Mouse (Mus musculus): ENCODE results near the gene Ptprcap. TPM values are rescaled to one million over a fixed set of nuclear protein-coding genes. Genes with fewer than 3 reads are reported as not detected.
A peak's percentile ranks its signal among the peaks of the same experiment; 100 is the strongest.

Ptprcap gene
- polyA plus RNA-seq, 1 experiment from 2014 or later: 5.1 TPM

DNA sequence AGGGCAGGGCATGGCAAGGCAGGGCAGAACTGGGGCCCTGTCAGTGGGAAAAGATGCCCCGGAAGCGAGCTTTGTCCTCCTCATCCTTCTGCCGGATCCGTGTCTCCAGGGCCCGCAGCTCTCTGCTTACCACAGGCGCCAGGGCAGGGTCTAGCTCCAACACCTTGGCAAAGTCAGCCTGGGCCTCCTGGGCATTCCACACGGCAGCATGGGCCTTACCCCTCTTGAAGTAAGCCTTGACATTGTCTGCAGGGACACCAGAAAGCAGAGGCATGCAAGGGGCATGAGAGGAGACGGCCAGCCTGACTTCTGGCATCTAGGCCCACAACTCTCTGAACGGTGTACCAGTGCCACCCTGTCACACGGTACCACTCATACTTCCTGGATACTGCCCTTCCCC, 38.9 kb upstream of the Ptprcap start:
- peaks cover 67% of the 10 kb centered on the region for H3K36me3 ChIP-seq (ENCODE audit: control insufficient read depth, insufficient read depth, low read length)
- no peak overlapping the region for H3K9ac ChIP-seq (ENCODE audit: low read depth, low read length)
- ATAC-seq (ENCODE audit: low read depth): no peak
- H3K4me2 ChIP-seq (ENCODE audit: low read depth, low read length): no peak overlapping the region
- no peak overlapping the region for H3K27ac ChIP-seq (replicated peaks; ENCODE audit: low read depth, low read length)
- no peaks in the 10 kb centered on the region for H3K4me1 ChIP-seq (ENCODE audit: control insufficient read depth, insufficient read depth, low read length)
- no peaks in the 10 kb centered on the region for H3K9me3 ChIP-seq (ENCODE audit: control insufficient read depth, low read length)
- H3K4me3 ChIP-seq (ENCODE audit: low read depth, low read length): no peak overlapping the region
- 90% methylated on average over 10 of the region's 10 CpGs for WGBS
- no peaks in the 10 kb centered on the region for H3K27me3 ChIP-seq (replicated peaks; ENCODE audit: control insufficient read depth, insufficient read depth, low read length)
- no peak for DNase-seq (ENCODE audit: low spot score)

DNA sequence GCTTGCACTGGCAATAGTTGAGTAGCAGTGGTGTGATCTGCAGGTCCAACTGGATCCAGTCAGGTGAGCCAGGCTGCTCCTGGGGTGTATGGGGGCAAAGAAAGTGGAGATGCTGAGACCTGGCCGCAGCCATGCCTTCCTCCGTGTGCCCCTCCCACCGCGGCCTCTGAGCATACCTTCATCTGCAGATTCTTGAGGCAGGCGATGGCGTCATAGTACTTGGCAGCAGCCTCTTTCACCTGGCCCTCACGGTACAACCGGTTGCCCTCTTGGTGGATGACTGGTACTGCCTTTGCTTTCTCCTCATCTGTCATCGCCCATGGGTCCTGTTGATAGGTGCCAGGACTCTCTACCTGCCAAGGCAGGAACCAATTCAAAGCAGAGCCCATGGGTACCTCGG, 38.3 kb upstream of the Ptprcap start:
- Histone ChIP-seq H3K4me1 (ENCODE audit: control insufficient read depth, insufficient read depth, low read length) (peaks cover under 1% of the 10 kb centered on the region; the same call in 1 of the 2 replicates), H3K4me3 (ENCODE audit: low read depth, low read length) (no peak overlapping the region), H3K36me3 (ENCODE audit: control insufficient read depth, insufficient read depth, low read length) (peaks cover 67% of the 10 kb centered on the region), H3K9ac (ENCODE audit: low read depth, low read length) (no peak overlapping the region), H3K4me2 (ENCODE audit: low read depth, low read length) (no peak overlapping the region), H3K9me3 (ENCODE audit: control insufficient read depth, low read length) (no peaks in the 10 kb centered on the region), H3K27ac (replicated peaks; ENCODE audit: low read depth, low read length) (no peak overlapping the region), H3K27me3 (replicated peaks; ENCODE audit: control insufficient read depth, insufficient read depth, low read length) (no peaks in the 10 kb centered on the region)
- DNase-seq (ENCODE audit: low spot score) (no peak), ATAC-seq (ENCODE audit: low read depth) (no peak)
- WGBS: 91% methylated on average over 10 of the region's 10 CpGs

DNA sequence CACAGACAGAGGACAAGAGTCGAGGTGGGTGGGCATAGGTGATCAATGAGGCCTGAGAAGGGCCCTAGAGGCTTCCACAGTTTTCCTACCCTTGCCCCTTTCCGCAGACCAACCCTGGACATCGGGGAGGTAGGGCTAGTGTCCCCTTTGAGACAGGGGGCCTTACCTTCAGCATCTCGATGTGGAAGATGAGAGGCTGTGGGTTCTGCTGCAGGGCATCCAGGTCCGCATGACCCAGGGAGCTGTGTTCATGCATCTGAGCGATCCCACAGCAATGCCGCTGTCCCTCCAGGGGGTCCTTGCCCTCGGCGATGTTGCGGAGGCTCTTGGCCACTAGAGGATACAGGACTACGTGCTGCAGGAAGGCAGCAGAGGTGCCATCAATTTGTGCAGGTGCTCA, 37.6 kb upstream of the Ptprcap start:
- 85% methylated on average over 10 of the region's 11 CpGs for WGBS
- DNase-seq (ENCODE audit: low spot score) (no peak), ATAC-seq (ENCODE audit: low read depth) (no peak)
- peaks cover 67% of the 10 kb centered on the region for H3K36me3 ChIP-seq (ENCODE audit: control insufficient read depth, insufficient read depth, low read length)
- no peaks in the 10 kb centered on the region for H3K9me3 ChIP-seq (ENCODE audit: control insufficient read depth, low read length)
- H3K9ac ChIP-seq (ENCODE audit: low read depth, low read length): no peak overlapping the region
- H3K27ac ChIP-seq (replicated peaks; ENCODE audit: low read depth, low read length): no peak overlapping the region
- H3K4me2 ChIP-seq (ENCODE audit: low read depth, low read length): no peak overlapping the region
- peaks cover 7% of the 10 kb centered on the region for H3K4me1 ChIP-seq (ENCODE audit: control insufficient read depth, insufficient read depth, low read length)
- H3K4me3 ChIP-seq (ENCODE audit: low read depth, low read length): no peak overlapping the region
- H3K27me3 ChIP-seq (replicated peaks; ENCODE audit: control insufficient read depth, insufficient read depth, low read length): no peaks in the 10 kb centered on the region

DNA sequence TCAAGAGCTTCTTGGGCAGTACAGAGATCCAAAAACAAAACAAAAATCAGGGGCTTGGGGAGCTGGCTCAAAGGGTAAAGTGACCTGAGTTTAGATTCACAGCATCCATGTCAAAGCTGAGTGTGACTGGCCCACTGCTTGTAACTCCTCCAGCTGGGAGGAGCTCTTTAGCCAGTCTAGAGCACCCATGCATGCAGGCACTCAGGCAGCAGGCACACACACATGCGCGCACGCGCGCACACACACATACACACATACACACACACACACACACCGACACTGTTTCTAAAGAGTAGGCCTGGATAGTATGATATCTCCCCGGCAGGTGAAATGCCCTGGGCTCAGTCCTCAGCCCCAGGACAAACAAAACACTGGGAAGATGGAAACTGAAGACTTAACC, 36.4 kb upstream of the Ptprcap start:
- no peak overlapping the region for H3K4me3 ChIP-seq (ENCODE audit: low read depth, low read length)
- H3K9me3 ChIP-seq (ENCODE audit: control insufficient read depth, low read length): no peaks in the 10 kb centered on the region
- DNase-seq (ENCODE audit: low spot score) (no peak), ATAC-seq (ENCODE audit: low read depth) (no peak)
- WGBS: 96% methylated on average over 7 of the region's 7 CpGs
- no peaks in the 10 kb centered on the region for H3K27me3 ChIP-seq (replicated peaks; ENCODE audit: control insufficient read depth, insufficient read depth, low read length)
- H3K9ac ChIP-seq (ENCODE audit: low read depth, low read length): no peak overlapping the region
- peaks cover 63% of the 10 kb centered on the region for H3K36me3 ChIP-seq (ENCODE audit: control insufficient read depth, insufficient read depth, low read length)
- no peak overlapping the region for H3K27ac ChIP-seq (replicated peaks; ENCODE audit: low read depth, low read length)
- H3K4me2 ChIP-seq (ENCODE audit: low read depth, low read length): no peak overlapping the region
- H3K4me1 ChIP-seq (ENCODE audit: control insufficient read depth, insufficient read depth, low read length): peaks cover 11% of the 10 kb centered on the region

GRCm38 (mm10) chr19:4118350-4118749, 35.1 kb upstream of the Ptprcap start:
- no peak overlapping the region for H3K27ac ChIP-seq (replicated peaks; ENCODE audit: low read depth, low read length)
- H3K4me3 ChIP-seq (ENCODE audit: low read depth, low read length): no peak overlapping the region
- 96% methylated on average over 2 of the region's 2 CpGs for WGBS
- H3K9ac ChIP-seq (ENCODE audit: low read depth, low read length): no peak overlapping the region
- ATAC-seq (ENCODE audit: low read depth) (no peak), DNase-seq (ENCODE audit: low spot score) (no peak)
- H3K27me3 ChIP-seq (replicated peaks; ENCODE audit: control insufficient read depth, insufficient read depth, low read length): no peaks in the 10 kb centered on the region
- H3K4me2 ChIP-seq (ENCODE audit: low read depth, low read length): no peak overlapping the region
- H3K4me1 ChIP-seq (ENCODE audit: control insufficient read depth, insufficient read depth, low read length): peaks cover 11% of the 10 kb centered on the region
- H3K9me3 ChIP-seq (ENCODE audit: control insufficient read depth, low read length): no peaks in the 10 kb centered on the region
- H3K36me3 ChIP-seq (ENCODE audit: control insufficient read depth, insufficient read depth, low read length): peaks cover 51% of the 10 kb centered on the region

- Histone ChIP-seq H3K27ac (replicated peaks; ENCODE audit: low read depth, low read length) (no peak overlapping the region), H3K27me3 (replicated peaks; ENCODE audit: control insufficient read depth, insufficient read depth, low read length) (no peaks in the 10 kb centered on the region), H3K9ac (ENCODE audit: low read depth, low read length) (no peak overlapping the region; the same call in 1 of the 2 replicates), H3K4me3 (ENCODE audit: low read depth, low read length) (no peak overlapping the region; the same call in 1 of the 2 replicates), H3K9me3 (ENCODE audit: control insufficient read depth, low read length) (no peaks in the 10 kb centered on the region), H3K4me1 (ENCODE audit: control insufficient read depth, insufficient read depth, low read length) (peaks cover 11% of the 10 kb centered on the region), H3K4me2 (ENCODE audit: low read depth, low read length) (peak overlapping the region; percentile 56), H3K36me3 (ENCODE audit: control insufficient read depth, insufficient read depth, low read length) (peaks cover 39% of the 10 kb centered on the region)
- DNase-seq (ENCODE audit: low spot score) (no peak), ATAC-seq (ENCODE audit: low read depth) (no peak)
- WGBS: 87% methylated on average over 6 of the region's 6 CpGs
Measured at GRCm38 (mm10) chr19:4119716-4120487, 33.5 kb upstream of the Ptprcap start.

DNA sequence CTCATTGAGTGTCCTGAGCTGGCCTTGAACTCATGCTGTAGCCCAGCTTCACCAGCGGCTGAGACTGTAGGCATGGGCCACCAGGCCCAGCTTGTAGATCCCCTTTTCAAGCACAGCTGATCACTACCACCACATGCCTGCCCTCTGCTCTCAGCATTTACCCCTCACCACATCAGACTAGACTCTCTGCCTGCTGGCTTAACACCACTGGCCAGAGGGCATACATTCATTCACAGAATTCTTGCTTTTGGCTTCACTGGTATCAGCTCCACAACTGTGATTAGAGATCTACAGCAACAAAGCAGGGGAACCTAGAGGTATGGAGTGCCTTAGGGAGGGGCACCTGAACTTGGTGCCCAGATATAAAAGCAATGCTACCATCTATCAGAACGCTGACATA, 32.9 kb upstream of the Ptprcap start:
- H3K4me1 ChIP-seq (ENCODE audit: control insufficient read depth, insufficient read depth, low read length): peaks cover 11% of the 10 kb centered on the region
- no peak overlapping the region; the same call in 1 of the 2 replicates for H3K9ac ChIP-seq (ENCODE audit: low read depth, low read length)
- H3K36me3 ChIP-seq (ENCODE audit: control insufficient read depth, insufficient read depth, low read length): peaks cover 33% of the 10 kb centered on the region
- 93% methylated on average over 2 of the region's 2 CpGs for WGBS
- H3K4me2 ChIP-seq (ENCODE audit: low read depth, low read length): peak overlapping the region; percentile 56
- no peaks in the 10 kb centered on the region for H3K9me3 ChIP-seq (ENCODE audit: control insufficient read depth, low read length)
- H3K27ac ChIP-seq (replicated peaks; ENCODE audit: low read depth, low read length): no peak overlapping the region
- no peak for DNase-seq (ENCODE audit: low spot score)
- no peaks in the 10 kb centered on the region for H3K27me3 ChIP-seq (replicated peaks; ENCODE audit: control insufficient read depth, insufficient read depth, low read length)
- ATAC-seq (ENCODE audit: low read depth): no peak
- peak overlapping the region; percentile 46 for H3K4me3 ChIP-seq (ENCODE audit: low read depth, low read length)

DNA sequence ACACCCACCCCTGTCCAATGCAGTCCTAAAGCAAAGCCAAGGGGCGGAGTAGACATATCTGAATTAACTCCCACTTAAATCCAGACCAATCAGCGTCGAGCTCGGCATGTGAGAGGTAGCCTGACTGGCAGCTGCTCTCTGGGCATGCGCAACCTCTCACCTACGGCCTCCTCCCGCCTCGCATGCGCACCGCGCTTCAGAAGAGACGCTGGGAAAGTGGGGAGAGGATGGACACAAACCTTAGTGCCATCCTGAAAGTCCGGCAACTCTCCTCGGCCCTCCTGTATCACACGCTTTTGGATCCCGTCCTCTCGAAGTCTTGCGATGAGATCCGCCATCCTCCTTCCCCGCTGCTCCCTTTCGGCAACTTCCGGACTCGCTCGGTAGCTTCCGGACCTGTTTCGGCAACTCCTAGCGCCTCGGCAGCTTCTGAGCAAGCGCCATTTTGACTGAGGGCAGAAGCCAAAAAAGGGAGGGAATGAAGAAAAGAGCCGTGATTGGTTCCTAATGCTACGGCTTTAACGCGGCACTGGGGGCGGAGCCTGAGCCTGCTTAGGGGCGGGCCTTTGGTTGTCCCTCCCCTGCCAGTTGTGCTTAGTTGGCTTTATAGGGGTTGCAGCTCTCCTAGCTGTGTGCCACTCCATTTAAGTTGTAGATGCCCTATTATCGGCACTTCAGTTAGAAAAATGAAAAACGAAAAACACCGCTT, 32.2 kb upstream of the Ptprcap start:
- ATAC-seq (ENCODE audit: low read depth): peak; percentile 74
- peak overlapping the region; percentile 56 for H3K4me2 ChIP-seq (ENCODE audit: low read depth, low read length)
- H3K9ac ChIP-seq (ENCODE audit: low read depth, low read length): peak overlapping the region; percentile 69
- no peaks in the 10 kb centered on the region for H3K27me3 ChIP-seq (replicated peaks; ENCODE audit: control insufficient read depth, insufficient read depth, low read length)
- peak; percentile 99 for DNase-seq (ENCODE audit: low spot score)
- 3% methylated on average over 37 of the region's 38 CpGs for WGBS
- H3K9me3 ChIP-seq (ENCODE audit: control insufficient read depth, low read length): no peaks in the 10 kb centered on the region
- peaks cover 11% of the 10 kb centered on the region for H3K4me1 ChIP-seq (ENCODE audit: control insufficient read depth, insufficient read depth, low read length)
- peaks cover 26% of the 10 kb centered on the region for H3K36me3 ChIP-seq (ENCODE audit: control insufficient read depth, insufficient read depth, low read length)
- H3K4me3 ChIP-seq (ENCODE audit: low read depth, low read length): peak overlapping the region; percentile 46
- H3K27ac ChIP-seq (replicated peaks; ENCODE audit: low read depth, low read length): peak overlapping the region; percentile 74
